Mouse (Mus musculus): ENCODE data around the gene Slc24a3. TPM values are rescaled to one million over a fixed set of nuclear protein-coding genes. Genes with fewer than 3 reads are reported as not detected.

Slc24a3 gene
- total RNA-seq, 2 experiments from 2014 or later = 0.58 to 0.70 TPM

- ATAC-seq (ENCODE audit: poor library complexity, severe bottlenecking) = peak; percentile 30
These were observed 29.0 kb downstream of the Slc24a3 start for GRCm38 (mm10) chr2:145196501-145197042.

DNA sequence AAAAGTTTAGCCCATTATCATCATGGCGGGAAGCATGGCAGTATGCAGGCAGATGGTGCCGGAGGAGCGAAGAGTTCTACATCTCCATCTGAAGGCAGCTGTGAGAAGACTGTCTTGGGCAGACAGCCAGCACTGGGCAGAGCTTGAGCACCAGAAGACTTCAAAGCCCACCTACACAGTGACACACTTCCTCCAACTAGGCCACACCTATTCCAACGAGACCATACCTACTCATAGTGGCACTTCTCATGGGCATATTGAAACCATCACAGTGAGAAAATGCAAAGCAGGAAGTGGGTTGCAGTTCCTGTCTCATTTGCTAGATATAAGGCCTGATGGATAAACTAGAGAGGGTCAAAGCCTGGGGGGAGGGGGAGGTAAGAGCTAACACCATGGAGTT, 29.5 kb downstream of the Slc24a3 start:
- peak; percentile 69 for ATAC-seq (ENCODE audit: poor library complexity, severe bottlenecking)

- no peak for ATAC-seq (ENCODE audit: poor library complexity, severe bottlenecking)
These were observed 46.0 kb downstream of the Slc24a3 start for GRCm38 (mm10) chr2:145213587-145213986.

- peak; percentile 43 for ATAC-seq (ENCODE audit: poor library complexity, severe bottlenecking)
These were observed 46.7 kb downstream of the Slc24a3 start for GRCm38 (mm10) chr2:145214086-145214831.

DNA sequence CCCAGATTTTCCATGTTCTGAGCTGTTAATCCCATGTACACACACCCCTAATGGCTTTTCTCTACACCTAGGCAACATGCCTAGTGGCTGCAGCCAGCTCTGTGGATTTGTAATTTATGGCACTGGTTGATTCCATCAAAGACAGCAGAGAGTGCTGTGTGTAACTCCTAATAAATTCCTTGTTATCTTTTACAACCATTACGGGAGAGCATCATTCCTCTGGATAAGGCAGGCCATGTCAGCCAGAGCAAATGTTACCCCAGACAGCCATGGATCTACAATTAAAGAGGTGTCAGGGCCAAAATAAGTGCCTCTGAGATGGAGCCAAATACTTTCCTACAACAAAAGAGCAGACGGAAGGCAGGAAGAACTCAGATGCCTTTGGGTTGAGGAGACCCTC, 49.0 kb downstream of the Slc24a3 start:
- no peak for ATAC-seq (ENCODE audit: poor library complexity, severe bottlenecking)

- no peak for ATAC-seq (ENCODE audit: poor library complexity, severe bottlenecking)
These were observed 49.9 kb downstream of the Slc24a3 start for GRCm38 (mm10) chr2:145217422-145217821.

DNA sequence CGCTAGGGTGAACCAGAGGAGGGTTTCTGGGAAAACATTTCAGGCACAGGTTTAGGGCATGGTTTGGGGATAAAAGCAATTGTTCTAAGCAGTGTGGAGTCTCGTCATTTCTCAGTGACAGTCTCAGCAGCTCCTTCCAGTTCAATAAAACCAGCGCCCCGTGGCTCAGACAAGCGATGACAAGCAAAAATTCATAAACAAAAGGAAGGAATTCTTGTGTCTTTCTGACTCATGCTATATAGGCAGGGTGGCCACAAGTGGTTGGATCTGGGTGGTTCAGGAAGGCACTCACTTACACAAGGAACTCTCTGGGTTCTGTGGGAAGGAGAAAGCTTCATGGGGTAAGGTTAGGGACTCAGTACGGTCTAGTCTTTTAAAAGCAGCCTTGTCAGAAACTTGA, 51.7 kb downstream of the Slc24a3 start:
- ATAC-seq (ENCODE audit: poor library complexity, severe bottlenecking) = no peak

DNA sequence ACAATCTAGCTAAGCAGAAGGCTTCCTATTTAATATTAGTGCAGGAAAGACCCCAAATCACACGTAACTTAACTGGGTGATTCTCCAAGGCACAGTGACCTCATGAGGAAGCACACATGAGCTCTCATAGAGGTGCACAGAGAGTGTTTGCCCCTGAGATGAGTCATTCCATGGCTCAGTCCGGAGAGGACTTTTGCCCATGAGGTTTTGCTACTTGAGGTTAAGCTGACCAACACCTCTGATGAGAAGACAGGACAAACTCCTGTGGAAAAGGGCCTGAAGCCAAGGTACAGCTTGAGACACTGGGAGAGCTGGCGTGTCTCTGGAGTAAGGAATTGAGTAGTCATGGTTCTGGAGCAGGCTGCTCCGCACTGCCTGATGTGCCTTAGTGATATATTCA, 56.1 kb downstream of the Slc24a3 start:
- no peak for ATAC-seq (ENCODE audit: poor library complexity, severe bottlenecking)

DNA sequence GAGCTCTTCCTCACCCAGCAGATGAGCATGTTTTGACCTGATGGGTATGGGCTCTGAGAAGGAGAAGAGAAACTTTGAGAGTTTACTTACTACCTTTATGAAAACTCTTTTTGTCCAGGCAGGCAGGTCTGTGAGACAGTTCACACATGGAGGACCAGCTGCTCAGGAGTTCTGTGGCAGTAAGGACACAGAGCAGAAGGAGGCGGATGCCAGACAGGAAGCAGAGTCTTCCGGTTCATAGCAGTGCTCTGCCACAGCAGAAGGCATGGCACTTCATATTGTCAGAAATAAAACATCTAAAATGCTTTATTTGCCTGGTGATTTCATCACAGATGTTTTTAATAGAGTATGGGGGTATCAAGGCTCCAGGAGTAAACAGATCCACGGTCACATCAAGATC, 58.1 kb downstream of the Slc24a3 start:
- ATAC-seq (ENCODE audit: poor library complexity, severe bottlenecking) = peak; percentile 53

DNA sequence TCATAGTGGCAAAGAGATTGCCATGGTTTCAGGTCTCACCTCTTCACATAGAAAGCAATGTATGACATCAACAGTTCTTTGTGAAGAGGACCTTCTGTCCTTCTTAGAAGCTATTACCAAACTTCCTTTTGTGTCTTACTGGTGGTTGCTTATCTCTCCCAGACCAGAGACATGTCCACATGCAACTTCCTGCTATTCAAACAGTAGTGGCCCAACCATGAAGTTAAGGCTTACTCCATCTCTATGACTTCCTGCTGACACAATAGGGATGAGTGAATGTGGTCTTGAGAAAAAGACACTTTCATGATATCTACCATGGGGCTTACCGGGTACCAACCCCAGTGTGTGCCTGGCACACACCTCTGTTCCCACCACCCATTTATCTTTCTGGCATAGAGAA, 58.5 kb downstream of the Slc24a3 start:
- peak; percentile 84 for ATAC-seq (ENCODE audit: poor library complexity, severe bottlenecking)

DNA sequence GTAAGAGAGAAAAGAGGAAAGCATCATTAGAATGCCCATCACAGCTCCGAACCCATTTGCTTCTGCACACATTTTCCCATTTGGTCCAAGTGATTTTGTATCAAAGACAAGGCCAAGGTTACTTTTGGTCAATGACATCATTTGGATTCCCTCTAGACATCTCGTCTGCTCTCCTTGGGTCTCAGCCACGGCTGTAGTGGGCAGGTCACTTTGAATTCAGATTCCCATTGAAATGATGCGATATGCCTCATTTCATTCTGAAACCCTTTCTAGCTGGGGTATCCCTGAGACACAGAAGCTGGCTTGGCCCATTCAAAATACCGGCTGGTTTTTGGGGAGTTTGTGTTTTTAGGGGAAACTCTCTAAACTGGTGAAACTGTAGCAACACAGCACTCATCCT, 59.8 kb downstream of the Slc24a3 start:
- no peak for ATAC-seq (ENCODE audit: poor library complexity, severe bottlenecking)

- no peak for ATAC-seq (ENCODE audit: poor library complexity, severe bottlenecking)
These were observed 65.4 kb downstream of the Slc24a3 start for GRCm38 (mm10) chr2:145232764-145233484.

DNA sequence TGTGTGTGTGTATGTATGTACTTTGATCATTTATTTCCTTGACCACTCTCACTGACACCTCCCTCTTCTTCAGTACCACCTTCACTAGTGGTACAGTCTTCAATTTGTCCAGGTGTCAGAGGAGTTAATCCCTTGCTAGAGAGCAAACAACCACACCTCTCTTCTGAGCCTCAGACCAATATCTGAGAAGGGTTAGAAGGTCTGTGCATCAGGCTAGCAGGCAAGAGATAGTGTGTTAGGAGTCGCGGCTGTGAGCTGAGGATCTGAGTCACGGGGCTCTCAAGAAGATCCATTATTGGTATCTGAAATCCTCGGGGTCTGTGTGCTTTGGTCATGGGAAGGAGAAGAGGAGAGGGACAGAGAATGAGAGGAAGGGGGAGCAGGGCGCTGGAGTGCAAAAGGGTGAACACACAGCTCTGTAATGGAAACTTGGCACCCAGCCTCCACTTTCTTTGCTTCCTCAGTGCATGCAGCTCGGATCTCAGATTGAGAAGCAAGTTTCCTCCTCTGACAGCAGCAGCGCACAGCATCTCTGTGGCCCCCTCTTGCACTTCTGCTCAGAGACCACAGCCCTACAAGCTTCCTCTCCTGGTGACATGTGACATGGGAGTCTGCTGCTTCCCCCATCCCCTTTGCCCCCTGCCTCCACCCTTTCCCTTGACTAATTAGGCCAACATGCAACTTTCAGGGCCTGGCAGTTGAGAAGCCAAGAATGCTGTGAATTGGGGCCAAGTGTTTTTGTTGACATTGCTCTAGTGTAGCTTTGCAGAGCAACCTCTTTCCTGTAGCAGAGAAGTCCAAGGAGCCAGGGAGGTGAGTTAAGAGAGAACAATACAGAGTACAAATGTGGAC, 66.2 kb downstream of the Slc24a3 start:
- ATAC-seq (ENCODE audit: poor library complexity, severe bottlenecking) = peak; percentile 91

DNA sequence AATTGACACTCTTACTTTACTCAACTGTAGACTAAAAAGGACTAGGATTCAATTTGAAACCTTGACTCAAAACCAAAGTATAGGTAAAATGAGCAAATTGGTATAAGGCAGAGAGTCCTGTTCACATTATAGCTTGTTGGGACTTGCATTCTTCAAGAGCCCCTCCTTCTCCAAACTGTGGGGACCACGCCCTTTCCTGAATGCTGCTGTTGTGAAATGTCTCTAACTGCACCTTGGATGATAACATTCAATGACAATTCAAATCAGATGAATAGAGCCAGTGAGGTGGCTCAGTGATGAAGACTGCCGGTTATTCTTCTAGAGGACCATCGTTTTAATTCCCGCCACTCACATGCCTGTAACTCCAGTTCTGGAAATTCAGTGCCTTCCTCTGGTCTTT, 78.8 kb downstream of the Slc24a3 start:
- ATAC-seq (ENCODE audit: poor library complexity, severe bottlenecking) = peak; percentile 66; the same call in 1 of the 2 replicates

- ATAC-seq (ENCODE audit: poor library complexity, severe bottlenecking) = no peak
These were observed 80.6 kb downstream of the Slc24a3 start for GRCm38 (mm10) chr2:145248185-145248584.

- no peak for ATAC-seq (ENCODE audit: poor library complexity, severe bottlenecking)
These were observed 89.8 kb downstream of the Slc24a3 start for GRCm38 (mm10) chr2:145257332-145257731.

DNA sequence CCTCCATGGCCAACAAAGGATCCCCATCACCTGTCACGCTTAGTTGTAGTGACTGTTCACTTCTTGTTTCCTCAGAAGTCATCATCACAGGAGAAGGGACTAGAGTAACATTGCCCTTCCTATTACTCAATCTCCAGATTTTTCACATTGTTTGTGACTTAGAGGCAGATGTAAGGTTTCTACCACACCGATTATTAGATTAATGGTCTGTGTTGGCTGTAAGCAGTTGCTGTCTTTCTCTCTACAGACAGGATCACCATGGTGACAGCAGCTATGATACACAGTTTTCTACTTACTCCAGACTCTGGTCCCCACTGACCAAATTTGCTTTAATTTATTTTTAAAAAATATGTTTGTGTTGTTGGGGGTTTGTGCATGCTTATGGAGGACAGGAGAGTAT, 90.3 kb downstream of the Slc24a3 start:
- ATAC-seq (ENCODE audit: poor library complexity, severe bottlenecking) = 0 out of 2 replicates have a peak, but pooled peaks have one; percentile 13

GRCm38 (mm10) chr2:145260574-145260973, 93.0 kb downstream of the Slc24a3 start:
- ATAC-seq (ENCODE audit: poor library complexity, severe bottlenecking) = peak; percentile 51

DNA sequence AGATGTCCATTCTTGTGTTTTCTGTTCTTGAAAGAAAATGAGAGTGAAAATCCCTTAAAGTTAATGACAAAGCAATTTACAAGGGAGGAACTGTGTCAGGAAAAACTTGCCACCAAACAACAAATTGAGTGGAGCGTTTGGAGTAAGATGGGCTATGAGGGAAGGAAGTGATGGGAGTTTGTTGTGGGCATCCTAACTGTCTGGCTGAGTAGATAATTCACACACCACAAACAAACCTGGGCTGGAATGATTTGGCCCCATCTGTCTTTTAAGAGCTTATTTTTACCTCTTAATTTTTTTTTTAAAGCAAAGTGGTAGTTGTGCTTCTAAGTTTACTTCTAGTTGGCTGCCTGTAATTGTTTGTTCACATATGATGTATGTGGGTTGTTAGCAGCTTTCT, 94.6 kb downstream of the Slc24a3 start:
- ATAC-seq (ENCODE audit: poor library complexity, severe bottlenecking) = no peak

GRCm38 (mm10) chr2:145266723-145267122, 99.2 kb downstream of the Slc24a3 start:
- no peak for ATAC-seq (ENCODE audit: poor library complexity, severe bottlenecking)

- no peak for ATAC-seq (ENCODE audit: poor library complexity, severe bottlenecking)
These were observed 101.4 kb downstream of the Slc24a3 start for GRCm38 (mm10) chr2:145268971-145269370.
